Mouse (Mus musculus) heart, embryonic 12.5 days (tissue): ENCODE measurements around the gene Immp2l. TPM values are rescaled to one million over a fixed set of nuclear protein-coding genes. Genes with fewer than 3 reads are reported as not detected.

ENCODE experiments used
- ATAC-seq: fragments of 200-750 bp; cut with Nextera tagmentation; 2 replicates; pipeline ENCODE4 v1.8.0; 2017; ENCODE audit warnings: moderate TSS enrichment, moderate library complexity; ENCODE audit not compliant: insufficient number of reproducible peaks, low FRiP score
- H3K27ac ChIP-seq: fragments of 300-500 bp; sonication (generic); 2 replicates; pipeline ENCODE4 v1.5.1; 2016; ENCODE audit warnings: mild to moderate bottlenecking, moderate library complexity; ENCODE audit not compliant: poor library complexity, severe bottlenecking
- H3K27me3 ChIP-seq: fragments of 300-500 bp; sonication (generic); replicated peaks from 2 replicates; pipeline ENCODE4 v1.6.1; 2016; ENCODE audit warnings: mild to moderate bottlenecking, moderate library complexity
- H3K36me3 ChIP-seq: fragments of 300-500 bp; sonication (generic); 2 replicates; pipeline ENCODE4 v1.6.1; 2016; ENCODE audit warnings: mild to moderate bottlenecking, moderate library complexity
- H3K4me1 ChIP-seq: fragments of 300-500 bp; sonication (generic); replicated peaks from 2 replicates; pipeline ENCODE4 v1.6.1; 2016; ENCODE audit warnings: mild to moderate bottlenecking
- H3K4me2 ChIP-seq: fragments of 300-500 bp; sonication (generic); 2 replicates; pipeline ENCODE4 v1.6.1; 2016; ENCODE audit warnings: mild to moderate bottlenecking, moderate library complexity
- H3K4me3 ChIP-seq: fragments of 300-500 bp; sonication (generic); 2 replicates; pipeline ENCODE4 v1.5.1; 2016; ENCODE audit warnings: mild to moderate bottlenecking
- H3K9ac ChIP-seq: fragments of 300-500 bp; sonication (generic); 2 replicates; pipeline ENCODE4 v1.6.1; 2016; ENCODE audit warnings: mild to moderate bottlenecking, moderate library complexity
- H3K9me3 ChIP-seq: fragments of 300-500 bp; sonication (generic); replicated peaks from 2 replicates; pipeline ENCODE4 v1.6.1; 2016; ENCODE audit warnings: mild to moderate bottlenecking, moderate library complexity
- WGBS: fragments of 180-500 bp; shearing (Covaris S2); methylation state at CpG from one replicate; pipeline ENCODE4 v1.1.7; 2016; 5-methylcytosine and 5-hydroxymethylcytosine counted together
- polyA plus RNA-seq: library from polyadenylated mRNA; unstranded; fragments of >200 nt; fragmentation: Nextera tagmentation; extraction: Ambion mirVana; gene quantifications from 2 replicates; pipeline ENCODE4 v1.2.1, GENCODE M21; 2016

Immp2l gene
- polyA plus RNA-seq, 1 experiment from 2014 or later, result 12.4 TPM

- H3K4me1 ChIP-seq, result no peaks in the 10 kb centered on the region
- no peak overlapping the region for H3K4me2 ChIP-seq
- no peak overlapping the region for H3K4me3 ChIP-seq
- no peaks in the 10 kb centered on the region for H3K36me3 ChIP-seq
- H3K27ac ChIP-seq, result no peak overlapping the region
- H3K9me3 ChIP-seq, result no peaks in the 10 kb centered on the region
- H3K27me3 ChIP-seq, result no peaks in the 10 kb centered on the region
- WGBS, result 66% methylated on average over 2 of the region's 2 CpGs
- no peak overlapping the region for H3K9ac ChIP-seq
- ATAC-seq, result no peak
Observed at GRCm38 (mm10) chr12:41710608-41711007, 686.7 kb downstream of the Immp2l start.

GRCm38 (mm10) chr12:41716946-41717345 is 693.1 kb downstream of the Immp2l start:
- Histone ChIP-seq H3K27ac (no peak overlapping the region), H3K4me2 (no peak overlapping the region), H3K27me3 (no peaks in the 10 kb centered on the region), H3K9ac (no peak overlapping the region), H3K9me3 (peaks cover 8% of the 10 kb centered on the region; the same call in 1 of the 2 replicates), H3K4me1 (no peaks in the 10 kb centered on the region), H3K4me3 (no peak overlapping the region), H3K36me3 (no peaks in the 10 kb centered on the region)
- no peak for ATAC-seq
- WGBS, result 38% methylated on average over 1 of the region's 1 CpGs

- H3K27me3 ChIP-seq, result no peaks in the 10 kb centered on the region
- H3K4me2 ChIP-seq, result no peak overlapping the region
- no peaks in the 10 kb centered on the region for H3K4me1 ChIP-seq
- H3K36me3 ChIP-seq, result no peaks in the 10 kb centered on the region
- 72% methylated on average over 2 of the region's 2 CpGs for WGBS
- no peak overlapping the region for H3K9ac ChIP-seq
- no peak for ATAC-seq
- no peak overlapping the region for H3K4me3 ChIP-seq
- no peak overlapping the region for H3K27ac ChIP-seq
- no peaks in the 10 kb centered on the region for H3K9me3 ChIP-seq
Observed at GRCm38 (mm10) chr12:41724585-41724984, 700.7 kb downstream of the Immp2l start.

GRCm38 (mm10) chr12:41726720-41727119 is 702.8 kb downstream of the Immp2l start:
- H3K27ac ChIP-seq, result no peak overlapping the region
- ATAC-seq, result no peak
- no peak overlapping the region for H3K9ac ChIP-seq
- no peaks in the 10 kb centered on the region for H3K4me1 ChIP-seq
- no peak overlapping the region for H3K4me3 ChIP-seq
- H3K27me3 ChIP-seq, result no peaks in the 10 kb centered on the region
- WGBS, result 64% methylated on average over 1 of the region's 1 CpGs
- H3K4me2 ChIP-seq, result no peak overlapping the region
- no peaks in the 10 kb centered on the region for H3K36me3 ChIP-seq
- no peaks in the 10 kb centered on the region for H3K9me3 ChIP-seq

GRCm38 (mm10) chr12:41727221-41727620 is 703.3 kb downstream of the Immp2l start:
- Histone ChIP-seq H3K4me1 (no peaks in the 10 kb centered on the region), H3K4me2 (no peak overlapping the region), H3K9me3 (no peaks in the 10 kb centered on the region), H3K4me3 (no peak overlapping the region), H3K36me3 (no peaks in the 10 kb centered on the region), H3K9ac (no peak overlapping the region), H3K27me3 (no peaks in the 10 kb centered on the region), H3K27ac (no peak overlapping the region)
- ATAC-seq, result no peak
- WGBS, result 50% methylated on average over 3 of the region's 3 CpGs

- Histone ChIP-seq H3K27ac (no peak overlapping the region), H3K9me3 (no peaks in the 10 kb centered on the region), H3K4me1 (no peaks in the 10 kb centered on the region), H3K27me3 (no peaks in the 10 kb centered on the region), H3K4me2 (no peak overlapping the region), H3K9ac (no peak overlapping the region), H3K36me3 (no peaks in the 10 kb centered on the region), H3K4me3 (no peak overlapping the region)
- 79% methylated on average over 1 of the region's 1 CpGs for WGBS
- ATAC-seq, result no peak
Observed at GRCm38 (mm10) chr12:41727764-41728338, 704.0 kb downstream of the Immp2l start.

GRCm38 (mm10) chr12:41728467-41728866 is 704.6 kb downstream of the Immp2l start:
- no peak overlapping the region for H3K4me3 ChIP-seq
- ATAC-seq, result no peak
- no peaks in the 10 kb centered on the region for H3K4me1 ChIP-seq
- no peaks in the 10 kb centered on the region for H3K9me3 ChIP-seq
- H3K9ac ChIP-seq, result no peak overlapping the region
- H3K27ac ChIP-seq, result no peak overlapping the region
- WGBS, result 72% methylated on average over 1 of the region's 1 CpGs
- H3K4me2 ChIP-seq, result no peak overlapping the region
- no peaks in the 10 kb centered on the region for H3K27me3 ChIP-seq
- H3K36me3 ChIP-seq, result no peaks in the 10 kb centered on the region

GRCm38 (mm10) chr12:41729780-41730179 is 705.9 kb downstream of the Immp2l start:
- no peaks in the 10 kb centered on the region for H3K9me3 ChIP-seq
- no peak overlapping the region for H3K4me3 ChIP-seq
- H3K9ac ChIP-seq, result no peak overlapping the region
- no peaks in the 10 kb centered on the region for H3K4me1 ChIP-seq
- 21% methylated on average over 1 of the region's 1 CpGs for WGBS
- ATAC-seq, result no peak
- H3K4me2 ChIP-seq, result no peak overlapping the region
- no peaks in the 10 kb centered on the region for H3K27me3 ChIP-seq
- H3K27ac ChIP-seq, result no peak overlapping the region
- no peaks in the 10 kb centered on the region for H3K36me3 ChIP-seq

- no peak for ATAC-seq
- Histone ChIP-seq H3K36me3 (no peaks in the 10 kb centered on the region), H3K4me3 (no peak overlapping the region), H3K27me3 (no peaks in the 10 kb centered on the region), H3K4me1 (no peaks in the 10 kb centered on the region), H3K27ac (no peak overlapping the region), H3K9ac (no peak overlapping the region), H3K4me2 (no peak overlapping the region), H3K9me3 (no peaks in the 10 kb centered on the region)
Observed at GRCm38 (mm10) chr12:41733168-41733567, 709.3 kb downstream of the Immp2l start.

GRCm38 (mm10) chr12:41742887-41743286 is 719.0 kb downstream of the Immp2l start:
- Histone ChIP-seq H3K4me1 (no peaks in the 10 kb centered on the region), H3K4me2 (no peak overlapping the region), H3K27ac (no peak overlapping the region), H3K9me3 (no peaks in the 10 kb centered on the region), H3K4me3 (no peak overlapping the region), H3K27me3 (no peaks in the 10 kb centered on the region), H3K36me3 (no peaks in the 10 kb centered on the region), H3K9ac (no peak overlapping the region)
- 62% methylated on average over 3 of the region's 3 CpGs for WGBS
- ATAC-seq, result no peak

- H3K27me3 ChIP-seq, result no peaks in the 10 kb centered on the region
Observed at GRCm38 (mm10) chr12:41763396-41763795, 739.5 kb downstream of the Immp2l start.

GRCm38 (mm10) chr12:41773961-41774360 is 750.1 kb downstream of the Immp2l start:
- H3K36me3 ChIP-seq, result no peaks in the 10 kb centered on the region
- no peak overlapping the region for H3K27ac ChIP-seq
- no peak for ATAC-seq
- no peak overlapping the region for H3K4me2 ChIP-seq
- H3K4me3 ChIP-seq, result no peak overlapping the region
- no peaks in the 10 kb centered on the region for H3K27me3 ChIP-seq
- H3K9ac ChIP-seq, result no peak overlapping the region
- H3K4me1 ChIP-seq, result 0 out of 2 replicates have a peak, but pooled peaks cover 4% of the 10 kb centered on the region
- WGBS, result 16% methylated on average over 3 of the region's 3 CpGs
- no peaks in the 10 kb centered on the region for H3K9me3 ChIP-seq

More at GRCm38 (mm10) chr12:41763396-41763795, 739.5 kb downstream of the Immp2l start:
- H3K9ac ChIP-seq, result no peak overlapping the region
- no peaks in the 10 kb centered on the region for H3K4me1 ChIP-seq
- no peak overlapping the region for H3K4me3 ChIP-seq
- WGBS, result 62% methylated on average over 3 of the region's 3 CpGs
- H3K4me2 ChIP-seq, result no peak overlapping the region
- no peak for ATAC-seq
- no peaks in the 10 kb centered on the region for H3K9me3 ChIP-seq
- H3K36me3 ChIP-seq, result no peaks in the 10 kb centered on the region
- H3K27ac ChIP-seq, result no peak overlapping the region
